Mouse (Mus musculus) liver, embryonic 14.5 days (tissue): ENCODE measurements around the gene Aox4.

Experiments used
- CTCF ChIP-seq: IDR thresholded peaks from 2 replicates; pipeline ENCODE4 v1.5.1; 2016; ENCODE audit warnings: antibody characterized with exemption, low read depth, control low read depth
- EP300 ChIP-seq: IDR thresholded peaks from 2 replicates; pipeline ENCODE4 v1.6.1; 2016; ENCODE audit warnings: antibody characterized with exemption, low read depth

- TF ChIP-seq EP300 (no peak), CTCF (no peak)
Measured at GRCm38 (mm10) chr1:58257195-58257991, 47.2 kb downstream of the Aox4 start.
